ENCODE assay signal across 8 mouse cellular contexts in the genomic region with DNA sequence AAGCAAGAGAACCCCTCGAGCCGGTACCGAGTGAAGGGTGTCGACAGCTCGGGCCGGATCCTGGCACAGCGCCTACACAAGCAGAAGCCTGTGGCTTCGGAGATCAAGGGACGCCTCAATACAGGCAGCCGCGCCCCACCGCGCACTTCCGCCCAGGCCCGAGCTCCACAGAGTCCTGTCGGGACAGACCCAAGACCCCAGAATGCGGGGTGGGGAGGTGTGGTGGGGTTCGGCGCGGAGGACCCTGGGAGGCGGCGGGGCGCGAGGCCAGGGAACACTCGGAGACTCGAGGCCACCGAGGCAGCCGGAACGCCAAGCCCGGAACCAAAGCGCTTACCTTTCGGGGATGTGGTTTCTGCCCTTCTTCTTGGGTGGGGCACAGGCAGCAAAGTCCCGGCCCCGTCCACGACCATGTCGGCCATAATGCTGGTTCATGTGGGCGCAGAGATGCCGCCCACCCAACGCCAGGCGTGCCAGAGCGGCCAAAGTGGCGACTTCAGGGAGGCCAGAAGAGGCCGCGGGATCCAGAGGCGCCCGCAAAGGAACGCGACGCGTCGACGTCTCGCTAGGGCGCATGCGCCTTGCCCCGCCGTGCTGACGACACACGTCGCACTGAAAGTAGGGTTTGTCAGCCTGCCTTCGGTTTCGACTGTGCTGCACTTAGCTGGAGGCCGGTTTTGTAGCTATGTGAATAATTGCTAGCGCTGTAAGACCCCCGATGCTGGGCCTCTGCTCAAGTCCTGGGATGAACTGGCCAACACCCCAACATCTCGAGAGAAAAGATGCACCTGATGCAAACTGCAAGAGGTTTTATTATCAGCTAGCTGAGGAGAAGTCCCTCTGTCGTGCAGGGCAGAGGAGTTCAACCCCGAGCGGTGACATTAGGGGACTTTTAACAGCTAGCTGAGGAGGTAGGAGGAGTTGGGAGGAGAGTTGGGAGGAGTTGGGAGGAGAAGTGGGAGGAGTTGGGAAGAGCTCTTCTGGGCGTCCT. TPM values are rescaled to one million over a fixed set of nuclear protein-coding genes. Genes with fewer than 3 reads are reported as not detected.
DNase-seq lines count a peak whose midpoint lies in the region; ATAC-seq and TF ChIP-seq lines count a peak whose summit lies in the region.

Gene Dusp11 (minus strand): TSS at position 567 of the 991 bp plus-strand sequence.

- peak; percentile 97 for DNase-seq in forebrain, embryonic 14.5 days (ENCODE audit: low spot score)
- DNase-seq in heart, postnatal 14 days, result peak; percentile 94 to 95
- DNase-seq in layer of hippocampus, adult 11-12 months (ENCODE audit: low spot score), result peak; percentile 91
- peak; percentile 92 to 94 for DNase-seq in lung, adult 18-20 months
- peak; percentile 91 for DNase-seq in testis, postnatal 14 days (ENCODE audit: low spot score)

- H3K9me3 ChIP-seq in ES-Bruce4 (replicated peaks; ENCODE audit: control insufficient read depth, insufficient read depth, low read length, poor library complexity, severe bottlenecking), result no peaks in the 10 kb centered on the region
- no peaks in the 10 kb centered on the region for H3K9me3 ChIP-seq in forebrain, embryonic 14.5 days (replicated peaks; ENCODE audit: control insufficient read depth, low read length)
- H3K9me3 ChIP-seq in neural tube, embryonic 15.5 days (replicated peaks), result no peaks in the 10 kb centered on the region

- peak within 1 kb of the TSS; percentile 80 for H3K4me3 ChIP-seq in ES-Bruce4 (ENCODE audit: low read depth, low read length)
- H3K4me3 ChIP-seq in forebrain, embryonic 14.5 days (ENCODE audit: low read depth, low read length), result peak within 1 kb of the TSS; percentile 84
- H3K4me3 ChIP-seq in neural tube, embryonic 15.5 days (replicated peaks), result peak within 1 kb of the TSS; percentile 91

- under 1% methylated on average over 70 of the region's 70 CpGs for WGBS in forebrain, embryonic 14.5 days
- under 1% methylated on average over 70 of the region's 70 CpGs for WGBS in neural tube, embryonic 15.5 days

- peak within 1 kb of the TSS; percentile 62 for H3K9ac ChIP-seq in ES-Bruce4 (ENCODE audit: low read depth, poor library complexity, severe bottlenecking)
- H3K9ac ChIP-seq in forebrain, embryonic 14.5 days (ENCODE audit: low read length), result peak within 1 kb of the TSS; percentile 90
- H3K9ac ChIP-seq in neural tube, embryonic 15.5 days (replicated peaks), result peak within 1 kb of the TSS; percentile 95

- peak; percentile 47 for TF ChIP-seq POLR2A in ES-Bruce4 (IDR thresholded peaks at IDR 0.05; ENCODE audit: insufficient read depth, low read length)

- no peak for TF ChIP-seq EP300 in ES-Bruce4 (IDR thresholded peaks at IDR 0.05; ENCODE audit: insufficient read depth, low read depth, low read length)

- peaks cover 4% of the 10 kb centered on the region for H3K4me1 ChIP-seq in ES-Bruce4 (ENCODE audit: control insufficient read depth, insufficient read depth, low read length)
- H3K4me1 ChIP-seq in forebrain, embryonic 14.5 days (ENCODE audit: control insufficient read depth, insufficient read depth, low read length), result peaks cover 6% of the 10 kb centered on the region
- H3K4me1 ChIP-seq in neural tube, embryonic 15.5 days, result peaks cover 26% of the 10 kb centered on the region

- peak within 1 kb of the TSS; percentile 78 for H3K27ac ChIP-seq in ES-Bruce4 (ENCODE audit: insufficient read depth, low read length)
- H3K27ac ChIP-seq in forebrain, embryonic 14.5 days (ENCODE audit: low read depth, low read length), result peak within 1 kb of the TSS; percentile 88
- H3K27ac ChIP-seq in neural tube, embryonic 15.5 days (replicated peaks), result peak within 1 kb of the TSS; percentile 97

- peaks cover 7% of the 10 kb centered on the region; the same call in 1 of the 2 replicates for H3K36me3 ChIP-seq in ES-Bruce4 (ENCODE audit: control insufficient read depth, insufficient read depth, low read length, poor library complexity, severe bottlenecking)
- peaks cover 22% of the 10 kb centered on the region for H3K36me3 ChIP-seq in forebrain, embryonic 14.5 days (ENCODE audit: control insufficient read depth, insufficient read depth, low read length)
- H3K36me3 ChIP-seq in neural tube, embryonic 15.5 days, result peaks cover 17% of the 10 kb centered on the region

- H3K27me3 ChIP-seq in ES-Bruce4 (ENCODE audit: control insufficient read depth, insufficient read depth, low read length, poor library complexity, severe bottlenecking), result no peaks in the 10 kb centered on the region
- no peaks in the 10 kb centered on the region for H3K27me3 ChIP-seq in forebrain, embryonic 14.5 days (replicated peaks; ENCODE audit: control insufficient read depth, insufficient read depth, low read length)
- no peaks in the 10 kb centered on the region for H3K27me3 ChIP-seq in neural tube, embryonic 15.5 days (replicated peaks)

- TF ChIP-seq CTCF in ES-Bruce4 (IDR thresholded peaks at IDR 0.05; ENCODE audit: low read depth, low read length), result no peak

- H3K4me2 ChIP-seq in forebrain, embryonic 14.5 days (ENCODE audit: low read length), result peak within 1 kb of the TSS; percentile 70
- H3K4me2 ChIP-seq in neural tube, embryonic 15.5 days, result peak within 1 kb of the TSS; percentile 80

- peak; percentile 98 for ATAC-seq in cerebellum, adult (ENCODE audit: insufficient number of reproducible peaks, low FRiP score, low TSS enrichment)
- peak; percentile 99 for ATAC-seq in forebrain, embryonic 14.5 days
- ATAC-seq in neural tube, embryonic 15.5 days (ENCODE audit: low FRiP score), result peak; percentile 98

- intact Hi-C loops in heart, postnatal 14 days (cut with DNase I), result loop anchor here (2.0 to 5.0 kb wide), 2 partner anchors 25 to 46 kb away; no protein-coding TSS in a partner anchor

RNA-seq across cellular contexts. Expression of gene Dusp11, which starts in this region (rescaled TPM):
- polyA plus RNA-seq in ES-Bruce4 (2011; ENCODE audit: insufficient read depth, insufficient read length, low read depth, missing spikeins), result 98.4 and 103 TPM in 2 replicates
- 35.2 and 44.3 TPM in 2 replicates for polyA plus RNA-seq in forebrain, embryonic 14.5 days (2014; fragmentation: Nextera tagmentation; extraction: Ambion mirVana)
- total RNA-seq in heart, postnatal 14 days (2021), result 10 to 100 TPM; 63.3 to 64.3 TPM
- 47.8 and 55.0 TPM in 2 replicates for polyA plus RNA-seq in neural tube, embryonic 15.5 days (2015; fragmentation: Nextera tagmentation; extraction: Ambion mirVana)

Comparison
In these comparisons a context has a peak if more than half of its experiments do, and no peak if none do; other contexts are left out.
1. Peak in every context shown above with its lines: DNase-seq, ATAC-seq, H3K4me3 ChIP-seq and H3K27ac ChIP-seq.